Mouse (Mus musculus): ENCODE data around the gene Sh3bgrl. TPM values are rescaled to one million over a fixed set of nuclear protein-coding genes. Genes with fewer than 3 reads are reported as not detected.
"Not testable (repeated sequence)": the region's sequence is repeated elsewhere in the genome, so short reads cannot be mapped to it uniquely, and the experiment has no call there.

Gene Sh3bgrl
- polyA plus RNA-seq (2016; fragmentation: Nextera tagmentation; extraction: Ambion mirVana), result 171 and 187 TPM in 2 replicates

DNA sequence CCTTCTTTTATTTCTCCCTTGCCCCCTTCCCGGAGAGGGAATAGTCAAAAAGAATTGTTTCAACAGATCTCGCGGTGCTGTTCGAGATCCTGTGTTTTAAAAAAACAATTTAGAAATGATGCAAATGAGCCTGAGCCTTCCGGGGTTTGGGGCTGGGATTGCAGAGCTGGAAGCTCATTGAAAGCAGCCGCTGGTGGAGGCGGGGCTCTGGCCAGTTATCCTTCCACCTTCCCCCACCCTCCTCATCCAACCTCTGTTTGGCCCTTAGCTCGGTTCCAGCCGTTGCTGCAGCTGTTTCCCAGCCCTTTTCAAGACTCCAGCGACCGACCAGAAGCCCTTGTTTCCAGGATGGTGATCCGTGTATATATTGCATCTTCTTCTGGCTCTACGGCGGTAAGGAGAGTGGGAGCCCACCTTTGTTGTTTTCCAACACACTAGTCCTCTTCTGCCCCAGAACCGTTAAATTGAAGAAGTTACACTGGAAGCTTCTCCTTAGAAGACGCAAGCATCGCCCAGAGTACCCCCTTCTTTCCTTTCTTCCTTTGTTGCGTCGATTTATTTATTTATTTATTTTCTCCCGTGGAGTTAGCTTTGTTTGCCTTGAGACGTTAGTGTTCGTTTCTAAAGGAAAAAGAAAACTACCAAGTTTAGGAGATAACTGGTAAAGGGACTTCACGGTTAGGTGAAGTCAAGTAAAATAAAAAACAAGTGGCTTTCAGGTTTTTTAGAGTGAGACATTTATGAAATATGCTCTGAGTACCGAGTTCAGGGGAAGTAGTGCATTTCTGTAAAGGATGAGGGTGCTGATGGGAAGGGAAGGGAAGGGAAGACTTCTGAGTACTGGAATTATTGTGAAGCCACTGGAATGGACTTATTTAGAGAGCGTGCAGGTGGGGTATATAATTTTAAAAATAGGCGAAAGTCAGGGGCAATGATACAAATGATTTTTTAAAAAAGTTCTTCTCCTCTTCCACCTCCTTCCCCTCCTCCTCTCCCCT lies at the start of gene Sh3bgrl:
Gene Sh3bgrl (plus strand): TSS at position 121 of the 998 bp plus-strand sequence.
- H3K36me3 ChIP-seq, result no peaks in the 10 kb centered on the region
- peak within 1 kb of the TSS; percentile 93 for H3K27ac ChIP-seq
- no peaks in the 10 kb centered on the region for H3K4me1 ChIP-seq (replicated peaks)
- peak; percentile 94 for ATAC-seq (ENCODE audit: insufficient number of reproducible peaks, insufficient read depth, low FRiP score, low TSS enrichment, low read depth)
- H3K4me3 ChIP-seq (replicated peaks), result peak within 1 kb of the TSS; percentile 45
- no peaks in the 10 kb centered on the region for H3K27me3 ChIP-seq
- H3K9ac ChIP-seq (replicated peaks), result peak within 1 kb of the TSS; percentile 57
- 13% methylated on average over 26 of the region's 26 CpGs for WGBS
- H3K4me2 ChIP-seq, result peak within 1 kb of the TSS; percentile 53
- no peaks in the 10 kb centered on the region for H3K9me3 ChIP-seq

DNA sequence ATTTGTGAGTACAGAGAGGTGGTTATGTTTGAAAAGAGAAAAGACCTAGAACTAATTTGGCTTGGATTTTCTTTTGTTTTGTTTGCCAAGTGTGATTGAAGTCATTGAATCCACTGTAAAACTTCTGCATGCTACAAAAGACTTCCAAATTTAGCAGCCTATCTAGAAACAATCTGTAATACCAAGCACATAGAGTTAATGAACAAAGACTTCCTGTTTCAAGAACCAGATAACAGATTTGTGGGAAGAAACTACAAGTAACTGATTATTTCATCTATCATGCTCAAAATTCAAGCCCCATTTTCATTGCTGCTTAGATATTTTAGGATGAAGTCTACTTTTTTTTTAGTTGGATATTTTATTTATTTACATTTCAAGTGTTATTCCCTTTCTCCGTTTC lies 47.4 kb upstream of the Sh3bgrl start:
- ATAC-seq (ENCODE audit: insufficient number of reproducible peaks, insufficient read depth, low FRiP score, low TSS enrichment, low read depth), result no peak
- Histone ChIP-seq H3K4me3 (replicated peaks) (no peak overlapping the region), H3K9ac (replicated peaks) (no peak overlapping the region), H3K4me2 (no peak overlapping the region), H3K9me3 (no peaks in the 10 kb centered on the region), H3K4me1 (replicated peaks) (no peaks in the 10 kb centered on the region), H3K36me3 (no peaks in the 10 kb centered on the region), H3K27ac (no peak overlapping the region), H3K27me3 (no peaks in the 10 kb centered on the region)
- WGBS, result 94% methylated on average over 1 of the region's 1 CpGs

DNA sequence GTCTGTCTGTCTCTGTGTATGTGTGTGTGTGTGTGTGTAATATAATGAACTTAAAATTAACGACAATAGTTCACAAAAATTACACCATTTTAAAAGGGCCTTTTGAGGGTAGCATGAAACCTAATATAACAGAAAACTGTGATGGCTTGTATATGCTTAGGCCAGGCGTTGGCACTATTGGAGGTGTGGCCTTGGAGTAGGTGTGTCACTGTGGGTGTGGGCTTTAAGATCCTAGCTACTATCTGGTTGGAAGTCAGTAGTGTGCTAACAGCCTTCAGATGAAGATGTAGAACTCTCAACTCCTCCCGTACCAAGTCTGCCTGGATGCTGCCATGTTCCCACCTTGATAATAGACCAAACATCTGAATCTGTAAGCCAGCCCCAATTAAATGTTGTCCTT lies 23.4 kb upstream of the Sh3bgrl start:
- no peaks in the 10 kb centered on the region for H3K27me3 ChIP-seq
- no peak for ATAC-seq (ENCODE audit: insufficient number of reproducible peaks, insufficient read depth, low FRiP score, low TSS enrichment, low read depth)
- H3K4me2 ChIP-seq, result no peak overlapping the region
- no peaks in the 10 kb centered on the region for H3K4me1 ChIP-seq (replicated peaks)
- H3K9ac ChIP-seq (replicated peaks), result no peak overlapping the region
- no peak overlapping the region for H3K4me3 ChIP-seq (replicated peaks)
- no peaks in the 10 kb centered on the region for H3K9me3 ChIP-seq
- H3K36me3 ChIP-seq, result no peaks in the 10 kb centered on the region
- 86% methylated on average over 3 of the region's 3 CpGs for WGBS
- H3K27ac ChIP-seq, result no peak overlapping the region

DNA sequence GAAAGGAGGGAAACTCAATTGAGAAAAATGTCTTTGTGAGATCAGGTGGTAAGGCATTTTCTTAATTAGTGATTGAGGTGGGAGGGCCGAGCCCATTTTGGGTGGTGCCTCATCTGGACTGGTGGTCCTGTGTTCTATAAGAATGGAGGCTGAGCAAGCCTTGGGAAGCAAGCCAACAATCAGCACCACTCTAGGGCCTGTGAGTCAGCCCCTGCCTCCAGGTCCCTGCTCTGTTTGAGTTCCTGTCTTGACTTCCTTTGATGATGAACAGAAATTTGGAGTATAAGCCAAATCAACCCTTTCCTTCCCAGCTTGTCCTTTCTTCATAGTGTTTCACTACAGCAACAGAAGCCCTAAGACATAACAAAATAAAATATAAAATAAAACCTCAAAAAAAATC lies 19.4 kb upstream of the Sh3bgrl start:
- 71% methylated on average over 1 of the region's 1 CpGs for WGBS
- ATAC-seq (ENCODE audit: insufficient number of reproducible peaks, insufficient read depth, low FRiP score, low TSS enrichment, low read depth), result no peak

GRCm38 (mm10) chrX:109076355-109076754 lies 18.8 kb upstream of the Sh3bgrl start:
- no peak overlapping the region for H3K4me3 ChIP-seq (replicated peaks)
- H3K9me3 ChIP-seq, result no peaks in the 10 kb centered on the region
- H3K27ac ChIP-seq, result no peak overlapping the region
- H3K27me3 ChIP-seq, result no peaks in the 10 kb centered on the region
- no peak overlapping the region for H3K4me2 ChIP-seq
- H3K36me3 ChIP-seq, result no peaks in the 10 kb centered on the region
- H3K4me1 ChIP-seq (replicated peaks), result no peaks in the 10 kb centered on the region
- no peak for ATAC-seq (ENCODE audit: insufficient number of reproducible peaks, insufficient read depth, low FRiP score, low TSS enrichment, low read depth)
- H3K9ac ChIP-seq (replicated peaks), result no peak overlapping the region
- 19% methylated on average over 3 of the region's 3 CpGs for WGBS

More for the DNA sequence above, 19.4 kb upstream of the Sh3bgrl start:
- no peaks in the 10 kb centered on the region for H3K36me3 ChIP-seq
- H3K9ac ChIP-seq (replicated peaks), result no peak overlapping the region
- H3K4me1 ChIP-seq (replicated peaks), result no peaks in the 10 kb centered on the region
- no peak overlapping the region for H3K27ac ChIP-seq
- no peak overlapping the region for H3K4me2 ChIP-seq
- no peaks in the 10 kb centered on the region for H3K27me3 ChIP-seq
- H3K9me3 ChIP-seq, result no peaks in the 10 kb centered on the region
- H3K4me3 ChIP-seq (replicated peaks), result no peak overlapping the region

DNA sequence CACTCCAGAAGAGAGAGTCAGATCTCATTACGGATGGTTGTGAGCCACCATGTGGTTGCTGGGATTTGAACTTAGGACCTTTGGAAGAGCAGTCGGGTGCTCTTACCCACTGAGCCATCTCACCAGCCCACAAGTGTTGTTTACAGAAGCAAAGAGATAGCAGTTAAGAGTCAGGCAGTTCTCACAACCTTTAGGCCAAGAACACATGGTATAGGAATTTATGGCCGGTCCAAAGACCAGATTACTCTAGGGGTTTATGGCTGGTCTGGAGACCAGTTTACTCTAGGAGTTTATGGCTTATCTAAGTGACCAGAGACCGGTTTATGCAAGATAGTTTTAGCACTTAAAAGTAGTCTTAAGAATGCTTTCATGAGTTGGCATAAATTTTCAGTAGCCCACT lies 15.8 kb upstream of the Sh3bgrl start:
- H3K4me1 ChIP-seq (replicated peaks); H3K36me3 ChIP-seq; H3K4me2 ChIP-seq; H3K4me3 ChIP-seq (replicated peaks); H3K27ac ChIP-seq; ATAC-seq (ENCODE audit: insufficient number of reproducible peaks, insufficient read depth, low FRiP score, low TSS enrichment, low read depth); H3K9me3 ChIP-seq; H3K9ac ChIP-seq (replicated peaks); H3K27me3 ChIP-seq: not testable (repeated sequence)
- 50% methylated on average over 4 of the region's 4 CpGs for WGBS

DNA sequence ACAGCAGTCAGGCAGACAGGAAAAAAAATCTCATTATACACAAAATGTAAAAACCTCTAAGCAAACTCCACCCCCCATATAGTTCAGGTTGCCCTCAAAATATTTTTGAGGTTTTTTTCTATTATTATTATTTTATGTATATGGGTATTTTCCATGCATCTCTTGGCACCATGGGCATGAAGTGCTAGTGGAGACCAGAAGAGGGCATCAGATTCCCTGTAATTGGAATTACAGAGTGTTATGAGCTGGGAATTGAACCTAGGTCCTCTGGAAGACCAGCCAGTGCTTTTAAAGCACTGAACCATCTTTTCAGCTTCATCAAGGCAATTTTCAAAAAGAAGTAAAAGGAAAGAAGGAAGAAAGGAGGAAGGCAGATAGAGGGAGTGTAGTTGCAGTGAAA lies 8.1 kb upstream of the Sh3bgrl start:
- H3K9me3 ChIP-seq, result no peaks in the 10 kb centered on the region
- H3K4me2 ChIP-seq, result no peak overlapping the region
- no peak overlapping the region for H3K4me3 ChIP-seq (replicated peaks)
- H3K27me3 ChIP-seq, result no peaks in the 10 kb centered on the region
- no peak overlapping the region for H3K27ac ChIP-seq
- no peaks in the 10 kb centered on the region for H3K4me1 ChIP-seq (replicated peaks)
- H3K36me3 ChIP-seq, result no peaks in the 10 kb centered on the region
- ATAC-seq (ENCODE audit: insufficient number of reproducible peaks, insufficient read depth, low FRiP score, low TSS enrichment, low read depth), result no peak
- no peak overlapping the region for H3K9ac ChIP-seq (replicated peaks)

DNA sequence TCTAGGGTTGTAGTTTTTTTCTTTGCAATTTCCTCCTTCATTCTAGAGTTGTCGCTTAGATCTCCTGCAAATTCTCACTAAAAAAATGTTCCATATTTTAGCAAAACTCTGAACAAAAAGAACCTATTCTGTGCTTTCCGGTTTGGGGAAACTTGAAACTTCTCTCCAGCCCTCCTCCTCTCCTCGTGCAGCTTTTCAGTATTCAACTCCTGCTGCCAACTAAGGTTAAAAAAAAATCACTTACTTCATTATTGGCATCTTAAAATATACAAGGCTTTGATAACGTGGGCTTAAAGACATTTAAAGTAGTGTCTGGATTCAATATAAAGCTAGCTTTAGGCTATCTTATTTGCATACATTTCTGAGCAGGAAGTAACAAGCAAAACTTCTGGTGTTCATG lies 365 bp upstream of the Sh3bgrl start:
- H3K36me3 ChIP-seq, result no peaks in the 10 kb centered on the region
- H3K9me3 ChIP-seq, result no peaks in the 10 kb centered on the region
- peak overlapping the region; percentile 53 for H3K4me2 ChIP-seq
- 13% methylated on average over 4 of the region's 4 CpGs for WGBS
- H3K27me3 ChIP-seq, result no peaks in the 10 kb centered on the region
- H3K27ac ChIP-seq, result peak overlapping the region; percentile 93
- no peaks in the 10 kb centered on the region for H3K4me1 ChIP-seq (replicated peaks)
- H3K9ac ChIP-seq (replicated peaks), result no peak overlapping the region; the same call in 1 of the 2 replicates
- H3K4me3 ChIP-seq (replicated peaks), result peak overlapping the region; percentile 45
- ATAC-seq (ENCODE audit: insufficient number of reproducible peaks, insufficient read depth, low FRiP score, low TSS enrichment, low read depth), result no peak; the same call in none of the 2 replicates

GRCm38 (mm10) chrX:109098511-109098910 lies 3.3 kb downstream of the Sh3bgrl start:
- WGBS, result 94% methylated on average over 1 of the region's 1 CpGs
- no peaks in the 10 kb centered on the region for H3K4me1 ChIP-seq (replicated peaks)
- H3K4me3 ChIP-seq (replicated peaks), result no peak overlapping the region
- H3K9ac ChIP-seq (replicated peaks), result no peak overlapping the region
- H3K27ac ChIP-seq, result no peak overlapping the region
- no peaks in the 10 kb centered on the region for H3K9me3 ChIP-seq
- no peaks in the 10 kb centered on the region for H3K27me3 ChIP-seq
- no peak overlapping the region for H3K4me2 ChIP-seq
- H3K36me3 ChIP-seq, result no peaks in the 10 kb centered on the region
- no peak for ATAC-seq (ENCODE audit: insufficient number of reproducible peaks, insufficient read depth, low FRiP score, low TSS enrichment, low read depth)

DNA sequence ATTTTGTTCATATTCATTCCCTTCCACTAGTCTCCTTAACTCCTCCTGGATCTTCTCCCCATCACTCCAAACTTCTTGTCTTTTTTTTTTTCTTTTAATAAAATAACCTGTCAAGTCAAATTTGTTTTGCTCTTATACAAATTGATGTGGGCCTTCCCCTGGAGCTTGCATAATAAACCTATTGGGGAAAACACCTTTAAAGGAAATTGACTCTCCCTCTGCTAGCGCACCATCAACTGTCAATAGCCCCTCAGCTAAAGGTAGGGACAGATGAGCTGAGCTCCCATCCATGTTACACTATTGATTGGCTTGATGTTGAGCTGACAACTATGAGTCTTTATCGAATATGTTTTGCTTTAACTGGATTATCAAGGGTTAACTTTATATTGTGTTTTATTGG lies 5.3 kb downstream of the Sh3bgrl start:
- no peak overlapping the region for H3K27ac ChIP-seq
- whole genome bisulfite sequencing, result 90% methylated on average over 2 of the region's 2 CpGs
- H3K36me3 ChIP-seq, result no peaks in the 10 kb centered on the region

DNA sequence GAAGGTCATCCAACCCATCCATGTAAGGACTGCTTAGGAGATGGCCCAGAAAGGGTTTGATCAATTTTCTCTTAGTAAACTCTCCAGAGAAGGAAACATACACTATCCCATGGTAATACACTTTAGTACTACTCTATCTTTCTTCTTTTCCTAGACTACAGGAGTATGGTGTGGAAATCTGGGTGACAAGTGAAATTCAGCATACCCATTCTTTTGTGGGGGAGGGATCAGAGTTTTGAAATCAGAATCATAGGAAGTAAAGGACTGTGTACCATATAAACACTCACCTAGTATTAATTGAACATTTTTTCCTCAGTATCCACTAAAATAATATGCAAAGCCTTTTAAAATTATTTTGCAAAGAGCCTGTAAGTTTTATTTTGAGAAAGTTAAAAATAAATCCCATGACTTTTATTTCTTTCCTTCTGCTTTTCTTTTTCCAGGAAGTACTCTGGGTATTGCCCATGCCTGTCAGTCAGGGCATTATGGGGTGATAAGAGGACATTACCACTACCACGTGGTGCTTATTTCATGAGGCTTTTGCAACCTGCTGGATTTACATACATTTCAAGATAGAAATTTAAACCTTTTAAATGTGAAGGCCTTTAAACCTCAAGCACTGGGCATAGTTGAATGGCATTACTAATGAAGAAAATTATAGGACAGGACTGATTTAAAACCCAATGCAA lies 13.1 kb downstream of the Sh3bgrl start:
- Histone ChIP-seq H3K4me3 (replicated peaks) (no peak overlapping the region), H3K27me3 (no peaks in the 10 kb centered on the region), H3K9me3 (no peaks in the 10 kb centered on the region), H3K27ac (no peak overlapping the region), H3K36me3 (no peaks in the 10 kb centered on the region), H3K4me1 (replicated peaks) (no peaks in the 10 kb centered on the region), H3K9ac (replicated peaks) (no peak overlapping the region), H3K4me2 (no peak overlapping the region)
- WGBS, result 27% methylated on average over 1 of the region's 1 CpGs
- ATAC-seq (ENCODE audit: insufficient number of reproducible peaks, insufficient read depth, low FRiP score, low TSS enrichment, low read depth), result no peak

More for the DNA sequence above, 5.3 kb downstream of the Sh3bgrl start:
- Histone ChIP-seq H3K9me3 (no peaks in the 10 kb centered on the region), H3K4me3 (replicated peaks) (no peak overlapping the region), H3K4me2 (no peak overlapping the region), H3K27me3 (no peaks in the 10 kb centered on the region), H3K4me1 (replicated peaks) (no peaks in the 10 kb centered on the region), H3K9ac (replicated peaks) (no peak overlapping the region)
- no peak for ATAC-seq (ENCODE audit: insufficient number of reproducible peaks, insufficient read depth, low FRiP score, low TSS enrichment, low read depth)

Data from limb, embryonic 12.5 days (tissue).